Mouse (Mus musculus) C2C12 (cell line): Measurements from ENCODE around the gene Vwa1.

Experiments
- CEBPB ChIP-seq: IDR thresholded peaks from one replicate; pipeline ENCODE4 v1.6.1; 2011; ENCODE audit warnings: low read depth, mild to moderate bottlenecking, control low read depth, moderate library complexity
- CTCF ChIP-seq: IDR thresholded peaks from one replicate; pipeline ENCODE4 v1.5.1; 2011; ENCODE audit not compliant: control insufficient read depth, insufficient read depth, insufficient read length
- FOSL1 ChIP-seq: IDR thresholded peaks from one replicate; pipeline ENCODE4 v1.8.0; 2011; ENCODE audit warnings: mild to moderate bottlenecking, low read length; ENCODE audit not compliant: poor library complexity, insufficient read depth, severe bottlenecking
- MAX ChIP-seq: IDR thresholded peaks from one replicate; pipeline ENCODE4 v1.6.1; 2011; ENCODE audit warnings: mild to moderate bottlenecking, control low read depth
- MYOD1 ChIP-seq: IDR thresholded peaks from one replicate; pipeline ENCODE4 v1.6.1; 2011; ENCODE audit warnings: low read depth; ENCODE audit not compliant: control insufficient read depth, insufficient read length
- MYOG ChIP-seq: IDR thresholded peaks from one replicate; pipeline ENCODE4 v1.6.1; 2011; ENCODE audit not compliant: control insufficient read depth, insufficient read length; ENCODE audit errors: extremely low read depth
- USF1 ChIP-seq: IDR thresholded peaks from one replicate; pipeline ENCODE4 v1.6.1; 2011; ENCODE audit warnings: low read depth, mild to moderate bottlenecking, control low read depth, moderate library complexity

GRCm38 (mm10) chr4:155774280-155774754 lies at the start of gene Vwa1:
- TF ChIP-seq CTCF = no peak
- no peak for TF ChIP-seq USF1
- peak; percentile 61 for TF ChIP-seq MAX
- no peak for TF ChIP-seq FOSL1
- TF ChIP-seq MYOD1 = no peak
- no peak for TF ChIP-seq CEBPB
- no peak for TF ChIP-seq MYOG
